10 mouse cellular contexts compared by ENCODE assay signal in the genomic region with DNA sequence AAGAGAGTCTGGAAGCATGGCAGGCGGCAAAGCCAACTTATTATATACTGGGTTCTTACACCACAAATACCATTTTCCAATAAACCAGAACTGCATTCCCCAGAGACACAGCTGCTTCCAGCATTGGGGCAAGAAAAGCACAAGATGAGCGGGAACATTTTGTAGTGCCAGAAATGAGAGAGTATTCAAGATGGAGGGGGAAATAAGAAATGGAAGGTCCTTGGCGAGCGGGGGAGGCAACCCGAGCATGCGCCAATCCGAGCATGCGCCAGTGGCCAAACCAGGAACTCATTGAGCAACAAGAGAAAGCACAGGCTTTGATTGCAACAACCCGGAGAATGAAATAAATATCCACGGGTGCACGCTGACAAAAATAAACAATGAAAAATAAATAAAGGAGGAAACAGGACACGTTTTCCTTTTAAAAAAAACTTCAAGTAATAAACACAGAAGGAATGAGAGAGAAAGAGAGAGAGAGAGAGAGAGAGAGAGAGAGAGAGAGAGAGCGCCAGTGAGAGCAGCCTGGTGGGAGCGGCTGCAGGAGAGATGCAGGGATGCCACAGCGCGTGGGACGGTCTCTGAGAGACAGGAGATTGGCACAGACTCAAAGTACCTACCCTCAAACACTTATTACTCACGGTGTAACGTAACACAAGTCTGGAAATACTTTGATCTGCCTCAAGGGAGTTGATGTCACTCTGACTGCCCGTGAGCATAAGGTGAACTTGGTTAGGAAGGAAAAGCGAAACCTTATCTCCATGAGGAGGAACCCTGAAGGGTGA. TPM values are rescaled to one million over a fixed set of nuclear protein-coding genes. Genes with fewer than 3 reads are reported as not detected.
A peak's percentile ranks its signal among the peaks of the same experiment; 100 is the strongest.
DNase-seq lines count a peak whose midpoint lies in the region; ATAC-seq and TF ChIP-seq lines count a peak whose summit lies in the region.
"Had no signal": no experiment of that assay in that cellular context is flagged by ENCODE, and none has a peak within 500 bp of the region (broad histone marks: within the 10 kb centered on the region; RNA-seq: fewer than 3 reads in every experiment).

No protein-coding gene starts in this region.

- WGBS in heart, embryonic 12.5 days: 72% methylated on average over 21 of the region's 21 CpGs
- 83% methylated on average over 21 of the region's 21 CpGs for WGBS in hindbrain, postnatal 0 days

- no peak for TF ChIP-seq CTCF in hindbrain, postnatal 0 days (IDR thresholded peaks at IDR 0.05; ENCODE audit: low read depth)

- DNase-seq in heart, adult 18-20 months: peak; percentile 65 to 77
- peak; percentile 34 to 39 for DNase-seq in gastrocnemius, adult 8-10 months (ENCODE audit: low spot score in 2 of 2)
- peak; percentile 48 to 67 for DNase-seq in layer of hippocampus, adult 18-20 months (ENCODE audit: low spot score in 2 of 2)
- peak; percentile 49 to 74 for DNase-seq in lung, postnatal 4 days
- no peak for DNase-seq in hindbrain, postnatal 0 days (ENCODE audit: low spot score)
- DNase-seq in spleen, adult 12 weeks (ENCODE audit: low spot score): no peak
- no peak for DNase-seq in cerebellum, adult 18-20 months
- DNase-seq: liver, embryonic 13.5 days had no signal

- no peak for ATAC-seq in heart, embryonic 12.5 days (ENCODE audit: insufficient number of reproducible peaks, low FRiP score)
- no peak for ATAC-seq in hindbrain, postnatal 0 days

- peaks cover 23% of the 10 kb centered on the region for H3K4me1 ChIP-seq in heart, embryonic 12.5 days (replicated peaks)
- H3K4me1 ChIP-seq in hindbrain, postnatal 0 days (ENCODE audit: insufficient read depth, low read length): no peaks in the 10 kb centered on the region
- H3K4me1 ChIP-seq: liver, embryonic 13.5 days had no signal

- no peak overlapping the region for H3K9ac ChIP-seq in heart, embryonic 12.5 days
- H3K9ac ChIP-seq in hindbrain, postnatal 0 days (replicated peaks; ENCODE audit: low read length): no peak overlapping the region
- H3K9ac ChIP-seq: liver, embryonic 13.5 days had no signal

- H3K36me3 ChIP-seq in heart, embryonic 12.5 days: no peaks in the 10 kb centered on the region
- H3K36me3 ChIP-seq in hindbrain, postnatal 0 days (ENCODE audit: insufficient read depth, low read length): no peaks in the 10 kb centered on the region
- H3K36me3 ChIP-seq: liver, embryonic 13.5 days had no signal

- no peak overlapping the region for H3K27ac ChIP-seq in heart, embryonic 12.5 days (ENCODE audit: poor library complexity, severe bottlenecking)
- no peak overlapping the region for H3K27ac ChIP-seq in hindbrain, postnatal 0 days
- H3K27ac ChIP-seq: liver, embryonic 13.5 days had no signal

- H3K9me3 ChIP-seq in heart, embryonic 12.5 days (replicated peaks): no peaks in the 10 kb centered on the region
- no peaks in the 10 kb centered on the region for H3K9me3 ChIP-seq in hindbrain, postnatal 0 days (ENCODE audit: low read length)
- H3K9me3 ChIP-seq: liver, embryonic 13.5 days had no signal

- no peaks in the 10 kb centered on the region for H3K27me3 ChIP-seq in heart, embryonic 12.5 days (replicated peaks)
- no peaks in the 10 kb centered on the region for H3K27me3 ChIP-seq in hindbrain, postnatal 0 days (ENCODE audit: insufficient read depth, low read length)
- H3K27me3 ChIP-seq: CH12.LX; liver, embryonic 13.5 days had no signal

- H3K4me2 ChIP-seq in heart, embryonic 12.5 days: no peak overlapping the region
- no peak overlapping the region for H3K4me2 ChIP-seq in hindbrain, postnatal 0 days (ENCODE audit: low read depth, low read length)
- H3K4me2 ChIP-seq: liver, embryonic 13.5 days had no signal

- H3K4me3 ChIP-seq in heart, embryonic 12.5 days: no peak overlapping the region
- H3K4me3 ChIP-seq in hindbrain, postnatal 0 days (ENCODE audit: low read length): no peak overlapping the region
- H3K4me3 ChIP-seq: liver, embryonic 13.5 days had no signal

RNA-seq across cellular contexts. Expression of a gene that starts 34.2 kb away (rescaled TPM):
- 10 to 100 TPM; 11.5 to 12.7 TPM for total RNA-seq in heart, adult 18-20 months (2021)
- polyA plus RNA-seq in heart, embryonic 12.5 days (2016; fragmentation: Nextera tagmentation; extraction: Ambion mirVana): 18.7 and 19.3 TPM in 2 replicates
- 1 to 10 TPM; 2.5 to 4.5 (median 2.7) TPM for total RNA-seq in gastrocnemius, adult 8-10 months (2022)
- 1 to 10 TPM; 4.8 to 6.2 TPM for total RNA-seq in layer of hippocampus, adult 18-20 months (2021)
- total RNA-seq in hindbrain, postnatal 0 days (2014; rRNA removed): 8.6 and 8.9 TPM in 2 replicates
- polyA plus RNA-seq in hindbrain, postnatal 0 days (2015; fragmentation: Nextera tagmentation; extraction: Ambion mirVana): 8.5 and 9.4 TPM in 2 replicates

Comparison
In these comparisons a context has a peak if more than half of its experiments do, and no peak if none do; other contexts are left out.
1. DNase-seq: peak in heart, adult 18-20 months (2 of 2), gastrocnemius, adult 8-10 months (2 of 2), layer of hippocampus, adult 18-20 months (2 of 2) and lung, postnatal 4 days (2 of 2); none in hindbrain, postnatal 0 days (single experiment), spleen, adult 12 weeks (single experiment) and cerebellum, adult 18-20 months (0 of 2).